Mouse (Mus musculus): Measurements from ENCODE around the gene Zfp991.
"Not testable (repeated sequence)": the region's sequence is repeated elsewhere in the genome, so short reads cannot be mapped to it uniquely, and the experiment has no call there.

DNA sequence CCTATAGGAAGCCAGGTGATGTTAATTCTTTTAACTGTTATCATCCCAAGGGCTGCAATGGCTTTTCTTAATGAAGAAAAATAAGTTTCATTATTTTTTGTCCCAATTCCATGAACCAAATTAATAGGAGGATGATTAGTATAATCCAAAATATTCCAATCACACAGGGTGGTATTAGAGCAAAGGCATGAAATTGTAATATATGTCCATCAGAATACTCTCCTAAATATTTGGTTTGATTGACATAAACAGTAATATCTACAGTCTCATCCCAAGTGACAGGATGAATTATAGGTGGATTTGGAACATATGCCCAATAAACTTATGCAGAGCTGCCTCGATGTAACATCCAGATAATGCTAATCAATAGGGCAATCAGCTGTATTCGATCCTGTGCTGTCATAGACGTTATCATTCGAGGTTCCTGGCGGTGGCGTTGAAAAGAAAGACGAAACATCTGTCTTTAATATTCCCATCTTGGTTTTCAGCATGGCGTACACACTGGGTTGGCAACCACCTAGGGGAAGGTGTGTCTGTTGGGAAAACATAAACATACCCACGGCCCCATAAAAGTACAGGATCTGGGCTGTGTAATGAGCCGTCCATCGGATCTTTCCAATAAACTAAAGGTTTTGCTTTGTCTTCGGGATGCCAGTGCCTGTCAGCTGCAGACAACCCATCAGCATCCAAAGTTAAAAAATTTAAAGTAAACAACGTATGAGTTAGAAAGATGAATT lies 50.3 kb downstream of the Zfp991 start:
- TF ChIP-seq CTCF (IDR thresholded peaks at IDR 0.05); POLR2A (IDR thresholded peaks at IDR 0.05; ENCODE audit: insufficient read depth, low read depth, low read length); EP300 (IDR thresholded peaks at IDR 0.05; ENCODE audit: insufficient read depth, low read depth, low read length): not testable (repeated sequence)
